Mouse (Mus musculus) heart, embryonic 10.5 days (tissue): ENCODE data around the gene Rexo2. TPM values are rescaled to one million over a fixed set of nuclear protein-coding genes. Genes with fewer than 3 reads are reported as not detected.
"Not testable (repeated sequence)": the region's sequence is repeated elsewhere in the genome, so short reads cannot be mapped to it uniquely, and the experiment has no call there.

Source experiments
- DNase-seq: peaks from one replicate; pipeline ENCODE4 v3.0.0-alpha.2; 2017; ENCODE audit warnings: low spot score
- H3K27ac ChIP-seq: fragments of 300-500 bp; sonication (generic); 2 replicates; pipeline ENCODE4 v1.5.1; 2016; ENCODE audit warnings: mild to moderate bottlenecking
- H3K27me3 ChIP-seq: fragments of 300-500 bp; sonication (generic); 2 replicates; pipeline ENCODE4 v1.6.1; 2016; ENCODE audit warnings: mild to moderate bottlenecking; ENCODE audit not compliant: poor library complexity, insufficient read depth, severe bottlenecking
- H3K36me3 ChIP-seq: fragments of 300-500 bp; sonication (generic); 2 replicates; pipeline ENCODE4 v1.6.1; 2016; ENCODE audit warnings: mild to moderate bottlenecking, moderate library complexity
- H3K4me1 ChIP-seq: fragments of 300-500 bp; sonication (generic); 2 replicates; pipeline ENCODE4 v1.6.1; 2016; ENCODE audit warnings: mild to moderate bottlenecking
- H3K4me3 ChIP-seq: fragments of 300-500 bp; sonication (generic); 2 replicates; pipeline ENCODE4 v1.5.1; 2016; ENCODE audit warnings: mild to moderate bottlenecking, moderate library complexity
- H3K9me3 ChIP-seq: fragments of 300-500 bp; sonication (generic); 2 replicates; pipeline ENCODE4 v1.6.1; 2016; ENCODE audit warnings: mild to moderate bottlenecking, moderate library complexity
- WGBS: fragments of 180-500 bp; shearing (Covaris S2); methylation state at CpG from one replicate; pipeline ENCODE4 v1.1.7; 2016; 5-methylcytosine and 5-hydroxymethylcytosine counted together
- polyA plus RNA-seq: library from polyadenylated mRNA; unstranded; fragments of >200 nt; fragmentation: Nextera tagmentation; extraction: Ambion mirVana; gene quantifications from 2 replicates; pipeline ENCODE4 v1.2.1, GENCODE M21; 2016

Gene Rexo2
- polyA plus RNA-seq: 127 and 138 TPM in 2 replicates

- Histone ChIP-seq H3K4me1 (0 out of 2 replicates have a peak, but pooled peaks cover 4% of the 10 kb centered on the region), H3K9me3 (no peaks in the 10 kb centered on the region), H3K4me3 (peak within 1 kb of the TSS; percentile 94), H3K27me3 (no peaks in the 10 kb centered on the region), H3K27ac (peak within 1 kb of the TSS; percentile 92), H3K36me3 (peaks cover 27% of the 10 kb centered on the region)
- WGBS: under 1% methylated on average over 49 of the region's 49 CpGs
- DNase-seq: peak; percentile 98
Observed at GRCm38 (mm10) chr9:48480411-48481213, at the start of gene Rexo2. Gene Rexo2 (minus strand): TSS chr9:48480623.

DNA sequence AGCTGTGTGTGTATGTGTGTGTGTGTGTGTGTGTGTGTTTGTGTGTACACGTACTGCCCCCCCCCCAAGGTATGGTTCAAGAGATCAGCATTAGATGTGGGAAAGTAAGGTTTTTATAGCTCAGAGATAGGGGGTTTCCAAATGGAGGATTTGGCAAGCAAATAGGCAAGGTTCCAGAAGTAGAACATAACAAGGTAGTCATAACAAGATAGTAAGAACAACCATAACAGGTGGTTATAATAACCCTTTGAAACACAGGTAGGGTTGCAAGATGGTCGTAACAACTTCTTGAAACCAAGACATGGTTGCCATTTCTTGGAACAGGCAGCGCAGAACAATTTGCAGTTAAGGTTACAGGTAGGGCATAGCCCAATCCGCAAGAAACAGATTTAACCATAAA is 46.1 kb upstream of the Rexo2 start:
- H3K4me1 ChIP-seq: no peaks in the 10 kb centered on the region
- DNase-seq: no peak
- 81% methylated on average over 4 of the region's 4 CpGs for WGBS

GRCm38 (mm10) chr9:48525566-48525965 is 45.1 kb upstream of the Rexo2 start:
- no peaks in the 10 kb centered on the region for H3K9me3 ChIP-seq
- DNase-seq: no peak
- no peak overlapping the region for H3K27ac ChIP-seq
- no peak overlapping the region for H3K4me3 ChIP-seq
- 5% methylated on average over 1 of the region's 1 CpGs for WGBS
- H3K36me3 ChIP-seq: no peaks in the 10 kb centered on the region
- no peaks in the 10 kb centered on the region for H3K27me3 ChIP-seq
- H3K4me1 ChIP-seq: no peaks in the 10 kb centered on the region

More for the DNA sequence above, 46.1 kb upstream of the Rexo2 start:
- no peaks in the 10 kb centered on the region for H3K36me3 ChIP-seq
- no peaks in the 10 kb centered on the region for H3K27me3 ChIP-seq
- no peaks in the 10 kb centered on the region for H3K9me3 ChIP-seq
- no peak overlapping the region for H3K4me3 ChIP-seq
- no peak overlapping the region for H3K27ac ChIP-seq

DNA sequence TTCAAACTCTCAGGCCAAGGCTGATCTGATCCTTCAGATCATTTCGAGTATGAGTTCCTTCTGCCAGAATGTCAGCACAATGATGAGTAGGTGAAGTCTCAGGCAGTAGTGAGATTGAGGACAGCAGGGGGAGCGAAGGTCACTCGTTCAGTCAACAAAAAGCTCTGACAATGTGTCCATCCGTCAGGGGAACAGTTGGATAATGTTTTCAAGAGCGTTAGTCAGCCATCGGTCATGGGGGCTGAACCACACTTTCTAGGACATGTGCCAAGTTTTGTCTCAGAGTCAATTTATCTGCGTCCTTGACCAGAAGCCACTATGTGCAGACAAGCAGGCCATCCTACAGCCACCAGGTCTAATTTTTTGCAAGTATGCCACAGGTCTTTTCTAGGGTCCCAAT is 40.0 kb upstream of the Rexo2 start:
- not testable (repeated sequence) for H3K4me1 ChIP-seq, H3K27me3 ChIP-seq, H3K27ac ChIP-seq, DNase-seq, H3K9me3 ChIP-seq, H3K36me3 ChIP-seq, H3K4me3 ChIP-seq
- 29% methylated on average over 5 of the region's 7 CpGs for WGBS

DNA sequence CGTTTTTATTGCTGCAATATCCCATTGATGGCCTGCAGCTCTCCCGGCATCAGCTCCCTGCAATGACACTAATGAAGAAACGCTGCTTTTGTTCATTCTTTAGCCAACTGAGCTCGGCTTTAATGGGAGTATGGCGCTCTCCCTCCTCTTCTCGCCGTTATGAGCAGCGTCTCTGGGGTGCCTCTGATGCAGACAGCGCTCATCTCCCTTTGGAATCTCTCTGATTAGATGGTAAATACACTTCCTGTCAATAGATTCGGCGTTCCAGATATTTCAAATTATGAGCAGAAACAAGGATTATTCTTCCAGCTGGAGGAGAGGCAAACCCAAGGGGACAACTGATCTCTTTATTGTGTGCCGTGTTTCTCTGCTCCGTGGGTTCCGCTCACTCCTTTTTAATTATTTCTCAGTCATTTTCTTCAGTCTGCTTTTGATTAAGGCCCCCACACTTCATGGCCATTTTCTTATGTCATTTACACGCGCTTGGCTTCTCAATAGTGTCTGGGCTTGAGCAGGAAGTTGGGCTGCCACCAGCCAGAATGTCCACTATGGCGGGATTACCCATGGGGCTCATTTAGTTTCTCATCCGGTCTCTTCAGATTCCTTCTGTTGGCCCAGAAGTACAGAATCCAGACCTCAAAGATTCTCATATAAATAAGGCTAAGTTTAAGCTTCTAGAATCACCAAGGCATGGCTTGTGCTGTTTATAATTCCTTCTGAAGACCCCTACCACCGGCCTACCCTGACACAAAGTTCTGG is 37.1 kb upstream of the Rexo2 start:
- no peak overlapping the region for H3K27ac ChIP-seq
- H3K36me3 ChIP-seq: no peaks in the 10 kb centered on the region
- H3K4me3 ChIP-seq: no peak overlapping the region
- DNase-seq: no peak
- no peaks in the 10 kb centered on the region for H3K9me3 ChIP-seq
- no peaks in the 10 kb centered on the region for H3K27me3 ChIP-seq
- 78% methylated on average over 19 of the region's 19 CpGs for WGBS
- no peaks in the 10 kb centered on the region for H3K4me1 ChIP-seq

DNA sequence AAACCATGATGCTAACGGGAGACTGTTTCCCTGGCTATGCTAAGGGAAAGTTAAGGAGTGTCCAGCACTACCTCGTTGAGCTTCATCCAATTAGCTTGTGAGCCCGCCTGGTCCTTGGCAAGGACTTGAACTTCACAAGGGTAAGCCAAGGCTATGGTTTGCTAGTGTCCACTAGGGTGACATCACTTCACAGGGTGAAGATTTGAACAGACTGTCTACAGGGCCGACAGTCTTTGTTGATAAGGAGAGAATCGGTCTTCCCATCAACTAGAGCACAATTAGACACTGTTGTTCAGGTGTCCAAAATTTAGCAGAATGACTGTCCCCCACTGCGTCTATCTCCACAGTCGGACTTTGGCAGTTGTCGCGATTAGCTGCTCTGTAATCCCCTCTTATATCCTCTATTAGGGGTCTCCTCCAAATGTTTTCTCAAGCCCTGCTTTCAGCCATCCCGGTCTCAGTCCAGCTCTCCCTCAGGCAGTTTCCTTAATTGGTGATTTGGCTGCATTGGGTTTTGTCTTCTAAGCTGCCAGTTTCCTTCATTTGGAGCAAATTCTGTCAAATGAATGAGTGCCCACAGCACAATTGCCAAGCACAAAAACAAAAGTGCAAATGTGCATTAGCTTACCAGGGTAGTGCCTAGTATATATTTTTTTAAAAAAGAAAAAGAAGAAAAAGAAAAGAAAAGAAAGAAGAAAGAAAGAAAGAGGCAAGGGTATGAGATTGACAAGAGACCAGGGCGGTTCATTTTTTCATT is 36.4 kb upstream of the Rexo2 start:
- DNase-seq: no peak
- H3K27me3 ChIP-seq: no peaks in the 10 kb centered on the region
- WGBS: 79% methylated on average over 11 of the region's 11 CpGs
- H3K4me1 ChIP-seq: no peaks in the 10 kb centered on the region
- H3K9me3 ChIP-seq: no peaks in the 10 kb centered on the region
- no peak overlapping the region for H3K27ac ChIP-seq
- H3K36me3 ChIP-seq: no peaks in the 10 kb centered on the region
- no peak overlapping the region for H3K4me3 ChIP-seq

GRCm38 (mm10) chr9:48515332-48515731 is 34.9 kb upstream of the Rexo2 start:
- 33% methylated on average over 1 of the region's 1 CpGs for WGBS
- H3K4me1 ChIP-seq: no peaks in the 10 kb centered on the region
- no peaks in the 10 kb centered on the region for H3K27me3 ChIP-seq
- no peak overlapping the region for H3K27ac ChIP-seq
- peak; percentile 81 for DNase-seq
- no peak overlapping the region for H3K4me3 ChIP-seq
- no peaks in the 10 kb centered on the region for H3K36me3 ChIP-seq
- no peaks in the 10 kb centered on the region for H3K9me3 ChIP-seq

DNA sequence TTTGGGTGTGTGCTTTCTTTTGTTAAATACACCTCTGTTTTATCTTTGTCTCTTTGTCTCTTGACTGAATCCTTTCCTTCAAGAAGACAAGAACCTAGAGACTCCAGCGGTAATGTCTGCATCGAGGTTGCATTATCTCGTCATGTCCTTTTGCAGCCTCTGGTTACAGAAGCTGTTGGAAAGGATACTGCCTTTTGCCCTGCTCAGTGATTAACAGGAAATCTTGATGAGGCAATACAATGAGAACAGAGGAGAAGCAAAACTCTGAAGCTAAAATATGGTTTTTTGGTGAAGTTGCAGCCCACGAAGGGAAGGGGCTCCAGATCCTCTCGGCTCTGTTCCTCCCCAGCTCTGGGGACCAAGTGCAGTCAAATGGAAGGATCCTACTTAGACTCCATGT is 29.7 kb upstream of the Rexo2 start:
- no peaks in the 10 kb centered on the region for H3K4me1 ChIP-seq
- H3K27me3 ChIP-seq: 0 out of 2 replicates have a peak, but pooled peaks cover 3% of the 10 kb centered on the region
- no peaks in the 10 kb centered on the region for H3K36me3 ChIP-seq
- WGBS: 86% methylated on average over 5 of the region's 5 CpGs
- H3K9me3 ChIP-seq: no peaks in the 10 kb centered on the region
- no peak overlapping the region for H3K27ac ChIP-seq
- no peak for DNase-seq
- no peak overlapping the region for H3K4me3 ChIP-seq

- Histone ChIP-seq H3K4me1 (no peaks in the 10 kb centered on the region), H3K4me3 (no peak overlapping the region), H3K9me3 (no peaks in the 10 kb centered on the region), H3K27me3 (0 out of 2 replicates have a peak, but pooled peaks cover 3% of the 10 kb centered on the region), H3K27ac (no peak overlapping the region), H3K36me3 (no peaks in the 10 kb centered on the region)
- DNase-seq: no peak
- 71% methylated on average over 8 of the region's 8 CpGs for WGBS
Observed at GRCm38 (mm10) chr9:48504741-48505365, 24.4 kb upstream of the Rexo2 start.

DNA sequence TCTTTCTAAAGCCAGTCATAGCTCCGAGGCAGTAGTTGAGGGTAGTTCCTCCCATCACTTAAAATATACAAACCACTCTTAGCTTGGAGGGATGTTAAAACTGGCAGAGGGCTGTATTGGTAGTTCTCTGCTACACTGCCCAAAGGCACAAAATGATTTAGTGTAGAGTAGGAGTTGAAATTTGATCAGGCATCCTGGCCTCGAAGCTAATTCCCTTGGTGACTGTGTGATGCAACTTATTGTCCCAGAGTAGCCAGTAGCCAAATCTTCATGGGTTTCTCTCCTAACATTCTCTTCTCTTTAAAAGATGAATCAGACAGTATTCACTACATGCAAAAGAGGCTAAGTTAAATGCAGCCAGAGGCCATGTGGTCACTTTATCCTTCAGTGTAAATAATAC is 22.6 kb upstream of the Rexo2 start:
- no peak overlapping the region for H3K27ac ChIP-seq
- WGBS: 57% methylated on average over 2 of the region's 2 CpGs
- no peaks in the 10 kb centered on the region for H3K4me1 ChIP-seq
- no peaks in the 10 kb centered on the region for H3K9me3 ChIP-seq
- H3K4me3 ChIP-seq: no peak overlapping the region
- H3K27me3 ChIP-seq: no peaks in the 10 kb centered on the region
- no peaks in the 10 kb centered on the region for H3K36me3 ChIP-seq
- no peak for DNase-seq

- Histone ChIP-seq H3K27ac (no peak overlapping the region), H3K4me3 (no peak overlapping the region), H3K36me3 (no peaks in the 10 kb centered on the region), H3K4me1 (peaks cover 1% of the 10 kb centered on the region; the same call in 1 of the 2 replicates), H3K9me3 (no peaks in the 10 kb centered on the region), H3K27me3 (no peaks in the 10 kb centered on the region)
- WGBS: 81% methylated on average over 7 of the region's 7 CpGs
- no peak for DNase-seq
Observed at GRCm38 (mm10) chr9:48501192-48501591, 20.8 kb upstream of the Rexo2 start.

- no peak for DNase-seq
- WGBS: 3% methylated on average over 34 of the region's 34 CpGs
Observed at GRCm38 (mm10) chr9:48495548-48495932, 15.1 kb upstream of the Rexo2 start.

More at GRCm38 (mm10) chr9:48495548-48495932, 15.1 kb upstream of the Rexo2 start:
- Histone ChIP-seq H3K4me3 (peak overlapping the region; percentile 95), H3K27ac (peak overlapping the region; percentile 90), H3K9me3 (no peaks in the 10 kb centered on the region), H3K4me1 (peaks cover 17% of the 10 kb centered on the region; the same call in 1 of the 2 replicates), H3K27me3 (no peaks in the 10 kb centered on the region), H3K36me3 (peaks cover 30% of the 10 kb centered on the region)
